Mouse (Mus musculus) cerebral cortex, adult 2 months (tissue): ENCODE results near the gene Alk.

Experiments used
- WGBS: fragments of 180-500 bp; shearing (Covaris S2); methylation state at CpG from one replicate; pipeline ENCODE4 v1.1.7; 2018; 5-methylcytosine and 5-hydroxymethylcytosine counted together

Alk gene

GRCm38 (mm10) chr17:72528481-72528880 lies 75.9 kb downstream of the Alk start:
- WGBS = 94% methylated on average over 8 of the region's 8 CpGs

GRCm38 (mm10) chr17:72527481-72527880 lies 76.9 kb downstream of the Alk start:
- WGBS = 87% methylated on average over 5 of the region's 5 CpGs

GRCm38 (mm10) chr17:72526356-72526755 lies 78.1 kb downstream of the Alk start:
- 70% methylated on average over 4 of the region's 4 CpGs for WGBS

DNA sequence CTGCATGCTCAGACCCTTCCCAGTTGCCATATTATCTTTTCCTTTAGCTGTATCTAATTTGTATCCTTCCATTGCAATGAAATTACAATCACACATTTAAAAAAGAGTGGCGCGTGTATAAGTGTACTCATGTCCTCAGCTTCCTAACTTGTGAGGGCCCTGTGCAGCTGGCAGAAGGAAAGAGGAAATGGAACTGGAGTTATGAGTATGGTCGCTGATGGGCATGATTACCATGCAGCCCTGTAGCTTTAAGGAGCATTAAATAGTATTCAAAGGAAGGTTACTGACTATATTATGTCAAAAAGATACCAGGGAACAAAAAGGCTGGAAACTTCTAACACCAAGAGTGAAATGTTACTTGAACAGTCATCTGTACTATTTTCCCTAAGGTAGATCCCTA lies 79.6 kb downstream of the Alk start:
- whole genome bisulfite sequencing = 89% methylated on average over 3 of the region's 3 CpGs

DNA sequence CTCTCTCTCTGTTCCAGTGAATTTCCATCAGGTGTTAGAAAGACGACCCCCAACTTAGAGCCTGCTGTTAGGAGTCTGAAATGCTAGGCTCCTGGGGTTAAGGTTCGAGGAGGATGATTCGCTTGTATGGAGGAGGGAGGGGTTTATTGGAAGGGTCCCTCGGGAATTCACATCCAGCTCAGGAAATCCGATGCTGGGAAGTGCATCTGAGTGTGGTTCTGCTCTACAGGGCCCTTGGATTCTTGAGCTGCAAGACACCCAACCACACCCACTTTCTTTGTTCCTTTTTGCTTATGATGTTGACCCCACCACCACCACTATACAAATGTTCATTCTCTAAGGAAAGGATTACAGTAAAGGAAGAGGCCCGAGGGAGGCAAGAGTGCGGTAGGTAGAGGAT lies 81.4 kb downstream of the Alk start:
- 59% methylated on average over 7 of the region's 7 CpGs for WGBS

DNA sequence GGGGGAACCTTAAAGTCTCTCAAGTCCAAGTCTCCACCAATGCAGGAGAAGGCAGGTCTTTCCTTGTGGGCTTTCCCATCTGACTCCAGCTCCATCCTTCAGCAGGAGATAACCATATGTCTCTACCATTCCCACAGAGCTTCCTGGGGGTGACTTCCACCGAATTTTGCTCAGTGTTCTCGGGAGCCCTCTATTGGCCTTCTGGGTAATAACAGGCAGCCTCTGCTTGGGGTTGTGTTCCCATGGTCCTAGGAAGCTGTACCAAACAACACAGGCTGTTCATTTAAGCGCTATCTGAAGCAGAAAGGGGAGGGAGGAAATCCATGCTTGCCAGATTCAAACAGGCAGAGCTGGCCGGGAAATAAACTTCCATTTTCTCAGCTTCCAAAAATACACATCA lies 82.0 kb downstream of the Alk start:
- WGBS = 8% methylated on average over 4 of the region's 4 CpGs

DNA sequence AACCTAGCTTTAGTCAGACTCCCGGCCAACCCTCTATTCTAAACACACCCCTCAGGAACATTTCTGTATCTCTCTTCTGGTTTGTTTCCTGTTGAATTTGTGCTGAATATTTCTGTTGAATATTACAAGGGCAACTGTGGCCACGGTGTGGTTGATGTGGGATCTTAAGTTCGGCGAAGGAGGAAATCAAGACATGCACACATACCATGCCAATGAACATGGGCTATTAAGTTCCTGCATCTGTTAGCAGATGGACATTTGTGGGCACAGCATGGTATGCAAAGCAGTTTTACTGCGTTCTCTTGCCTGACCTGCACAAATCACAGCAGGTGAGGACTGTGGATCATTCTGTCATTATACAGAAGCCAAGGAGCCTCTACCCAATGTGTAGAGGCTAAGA lies 83.1 kb downstream of the Alk start:
- WGBS = 88% methylated on average over 5 of the region's 5 CpGs

DNA sequence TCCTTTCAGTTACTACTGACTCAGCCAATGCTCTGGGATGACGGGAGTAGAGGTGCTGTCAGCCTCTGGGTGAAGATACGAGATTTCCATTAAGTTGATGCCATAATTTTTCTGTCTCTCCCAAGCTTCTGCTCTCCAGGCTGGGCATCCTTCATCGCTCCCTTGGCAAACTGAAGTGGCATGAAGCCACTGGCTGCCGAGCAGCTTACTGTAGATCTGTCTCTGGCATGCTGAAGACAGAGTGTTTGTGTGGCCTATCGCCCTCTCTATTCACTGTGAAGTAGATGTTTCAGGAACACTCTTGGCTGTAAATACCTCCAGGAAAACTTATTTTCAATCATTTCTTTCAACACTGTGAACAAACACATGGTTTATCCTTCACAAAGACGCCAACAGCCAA lies 93.7 kb downstream of the Alk start:
- 70% methylated on average over 6 of the region's 6 CpGs for WGBS

GRCm38 (mm10) chr17:72508678-72509394 lies 95.6 kb downstream of the Alk start:
- 78% methylated on average over 7 of the region's 7 CpGs for WGBS

DNA sequence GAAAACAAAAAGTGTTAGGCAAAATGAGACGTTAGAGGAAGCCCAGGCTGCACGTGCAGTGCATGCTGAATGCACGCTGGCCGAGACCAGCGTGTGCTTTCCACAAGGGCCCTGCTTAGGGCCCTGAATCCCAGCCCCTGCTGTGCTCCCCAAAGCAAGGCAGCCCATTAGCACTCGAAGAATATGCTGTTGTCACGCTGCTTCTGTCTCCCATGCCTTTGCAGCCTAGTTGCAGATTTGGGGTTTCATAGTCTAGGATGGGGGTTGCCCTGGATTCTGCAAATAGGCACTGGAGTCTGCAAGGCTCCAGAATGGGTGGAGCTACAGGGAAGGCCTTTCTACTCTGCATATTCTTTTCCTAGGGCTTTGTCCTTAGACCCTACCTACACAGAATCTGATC lies 99.2 kb downstream of the Alk start:
- 61% methylated on average over 7 of the region's 7 CpGs for WGBS

- 62% methylated on average over 6 of the region's 6 CpGs for WGBS
Observed at GRCm38 (mm10) chr17:72504581-72504980, 99.8 kb downstream of the Alk start.

- WGBS = 68% methylated on average over 5 of the region's 5 CpGs
Observed at GRCm38 (mm10) chr17:72495395-72495794, 109.0 kb downstream of the Alk start.

DNA sequence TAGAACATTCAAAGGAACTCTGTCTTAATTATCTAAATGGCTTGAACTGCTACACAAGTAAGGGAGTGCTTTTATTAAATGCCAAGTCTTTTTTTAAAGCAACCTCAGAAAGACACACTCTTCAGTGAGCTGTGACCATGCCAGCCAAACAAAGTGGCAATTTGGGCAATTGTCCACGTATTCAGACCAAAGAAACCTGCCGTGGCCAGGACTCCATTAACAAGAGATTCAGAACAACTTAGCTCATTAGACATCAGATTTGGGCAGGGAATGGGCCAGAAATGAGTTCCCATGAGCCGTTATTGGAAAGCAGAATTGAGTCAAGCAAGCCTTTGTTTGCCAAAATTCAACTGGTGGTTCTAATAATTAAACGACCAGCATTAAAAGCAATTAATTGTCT lies 118.8 kb downstream of the Alk start:
- WGBS = 32% methylated on average over 4 of the region's 4 CpGs

DNA sequence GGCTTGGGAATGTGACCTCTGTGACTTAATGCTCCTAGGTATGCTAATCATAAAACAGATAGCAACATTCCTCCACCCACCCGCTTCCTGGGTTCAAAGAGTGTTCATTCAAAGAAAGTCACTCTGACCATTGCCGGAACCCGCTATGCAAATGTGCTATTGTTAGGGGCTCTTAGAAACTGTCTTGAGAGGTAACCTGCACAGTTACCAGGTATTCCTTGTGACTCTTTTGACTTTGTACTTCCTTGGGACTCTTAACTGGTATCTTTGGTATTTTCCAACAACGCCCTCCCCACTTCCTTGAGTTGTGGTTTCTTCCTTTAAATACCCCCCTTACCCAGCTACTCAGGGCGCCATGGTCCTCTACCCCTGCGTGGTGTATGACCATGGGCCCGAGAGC lies 125.2 kb downstream of the Alk start:
- WGBS = 93% methylated on average over 7 of the region's 7 CpGs

DNA sequence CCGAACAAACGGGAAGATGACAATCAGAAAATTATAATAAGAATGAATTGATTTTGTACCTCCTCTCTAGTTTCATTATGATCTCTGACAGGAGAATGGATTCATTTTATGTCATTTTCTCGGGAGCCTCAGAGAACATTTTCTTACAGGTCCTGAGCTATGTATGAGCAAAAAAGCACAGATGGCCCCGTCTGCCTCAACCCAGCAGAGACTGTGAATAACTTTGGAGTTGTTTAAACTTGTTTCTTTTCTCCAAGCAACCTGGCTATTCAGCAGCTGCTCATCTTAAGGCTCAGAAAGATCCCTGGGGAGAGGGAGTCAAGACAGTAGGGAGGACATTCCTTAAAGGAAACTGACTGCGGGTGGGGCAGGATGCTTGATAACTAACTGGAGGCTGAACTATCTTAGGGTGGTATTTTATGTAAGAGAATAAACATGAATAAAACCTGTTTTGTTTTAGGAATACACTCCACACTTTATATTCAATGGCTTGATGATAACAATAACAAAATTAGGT lies 126.5 kb downstream of the Alk start:
- 47% methylated on average over 5 of the region's 5 CpGs for WGBS

GRCm38 (mm10) chr17:72476956-72477355 lies 127.5 kb downstream of the Alk start:
- 56% methylated on average over 4 of the region's 4 CpGs for WGBS

DNA sequence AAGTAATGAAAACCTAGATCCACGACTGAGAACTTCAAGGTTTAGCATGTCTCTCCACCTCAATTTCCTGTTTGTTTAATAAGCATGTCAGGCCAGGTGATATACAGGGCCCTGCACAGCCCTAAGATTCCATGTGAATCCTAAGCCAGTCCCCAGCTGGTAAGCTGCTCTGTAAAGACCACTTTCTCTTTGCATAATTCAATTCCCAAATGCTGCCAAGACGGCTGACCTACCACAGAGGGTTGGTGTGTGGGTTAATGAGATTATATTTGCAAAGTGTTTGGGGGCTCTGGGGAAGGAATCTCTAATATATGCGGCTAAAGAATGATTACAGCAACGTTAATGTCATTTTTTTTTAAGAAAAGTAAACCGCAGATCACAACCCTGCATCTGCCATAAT lies 130.3 kb downstream of the Alk start:
- 66% methylated on average over 5 of the region's 5 CpGs for WGBS

- WGBS = 67% methylated on average over 4 of the region's 4 CpGs
Observed at GRCm38 (mm10) chr17:72448477-72448876, 155.9 kb downstream of the Alk start.

GRCm38 (mm10) chr17:72445204-72446177 lies 158.9 kb downstream of the Alk start:
- 89% methylated on average over 3 of the region's 3 CpGs for WGBS

DNA sequence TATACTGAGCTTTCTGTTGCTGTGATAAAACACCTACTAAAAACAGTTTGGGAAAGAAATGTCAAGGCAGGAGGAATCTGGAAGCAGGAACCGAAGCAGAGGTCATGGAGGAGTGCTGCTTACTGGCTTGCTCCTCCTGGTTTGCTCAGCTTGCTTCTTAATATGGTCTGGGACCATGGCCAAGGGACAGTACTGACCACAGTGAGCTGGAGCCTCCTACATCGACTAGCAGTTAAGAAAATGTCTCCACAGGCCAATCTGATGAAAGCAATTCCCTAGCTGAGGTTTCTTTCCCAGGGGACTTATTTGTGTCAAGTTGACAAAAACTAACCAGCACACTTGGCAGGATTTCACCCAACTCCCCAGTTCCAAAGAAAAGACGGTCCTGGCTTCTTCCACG lies 187.0 kb downstream of the Alk start:
- 58% methylated on average over 4 of the region's 4 CpGs for WGBS

DNA sequence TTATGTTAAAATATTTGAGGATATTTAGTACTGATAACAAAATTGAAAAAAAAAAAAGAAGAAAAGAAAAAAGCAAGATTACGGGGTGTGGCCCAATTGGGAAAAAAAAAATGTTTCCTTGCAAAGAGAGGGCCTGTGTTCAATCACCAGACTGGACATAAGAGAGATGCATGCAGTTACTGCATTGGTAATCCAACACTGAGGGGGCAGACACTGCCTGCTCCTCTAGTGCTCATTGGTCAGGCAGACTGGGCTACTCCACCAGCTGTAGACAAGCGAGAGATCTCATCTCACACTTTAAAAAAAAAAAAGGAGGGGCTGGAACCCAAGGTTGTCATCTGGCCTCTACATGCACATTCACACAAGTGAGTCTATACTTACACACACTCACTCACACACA lies 199.6 kb downstream of the Alk start:
- 84% methylated on average over 2 of the region's 2 CpGs for WGBS

DNA sequence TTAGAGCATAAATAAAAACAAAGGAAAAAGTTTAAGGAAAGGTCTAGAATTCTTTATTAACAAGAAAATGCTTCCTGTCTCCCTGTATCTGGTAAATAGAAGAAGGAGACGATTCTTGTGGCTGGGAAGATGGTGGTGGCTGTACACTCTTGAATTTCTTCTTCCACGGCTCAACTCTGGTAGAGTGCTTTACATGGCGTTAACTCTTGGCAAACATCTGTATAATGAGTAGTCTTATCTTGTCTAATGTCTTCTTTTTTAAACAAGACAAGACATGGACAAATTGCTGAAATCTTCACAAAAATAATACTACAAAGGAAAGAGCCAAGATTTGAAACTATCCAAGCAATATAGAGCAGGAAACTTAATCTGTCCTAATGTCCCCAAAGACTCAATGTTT lies 202.6 kb downstream of the Alk start:
- WGBS = 85% methylated on average over 3 of the region's 3 CpGs

DNA sequence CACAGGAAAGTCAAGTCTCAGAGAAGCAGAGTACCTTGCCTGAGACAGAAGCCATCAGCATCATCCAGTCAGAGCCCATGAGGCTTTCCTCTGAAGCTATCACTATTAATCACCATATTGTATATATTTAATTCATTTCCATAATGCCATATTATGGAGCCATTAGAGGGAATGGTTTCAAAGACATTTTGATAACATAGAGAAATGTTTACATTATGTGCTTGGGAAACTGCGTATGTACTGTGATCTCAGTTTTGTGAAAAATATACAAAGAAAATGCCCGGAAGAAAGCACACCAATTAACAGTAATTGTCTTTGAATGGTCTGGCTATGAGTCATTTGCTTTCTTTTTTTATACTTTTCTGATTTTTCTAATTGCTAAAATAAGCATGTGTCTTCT lies 203.1 kb downstream of the Alk start:
- 81% methylated on average over 2 of the region's 2 CpGs for WGBS
